Mouse (Mus musculus) limb, embryonic 11.5 days (tissue): ENCODE measurements around the gene Tbc1d16. TPM values are rescaled to one million over a fixed set of nuclear protein-coding genes. Genes with fewer than 3 reads are reported as not detected.
A peak's percentile ranks its signal among the peaks of the same experiment; 100 is the strongest.

Experiments used
- ATAC-seq: fragments of 200-750 bp; cut with Nextera tagmentation; 2 replicates; pipeline ENCODE4 v1.8.0; 2017; ENCODE audit warnings: low read depth; ENCODE audit not compliant: insufficient number of reproducible peaks, low FRiP score, low TSS enrichment
- DNase-seq: peaks from one replicate; pipeline ENCODE4 v3.0.0-alpha.2; 2015; ENCODE audit warnings: low spot score
- H3K27ac ChIP-seq: fragments of 300-500 bp; sonication (generic); replicated peaks from 2 replicates; pipeline ENCODE4 v1.5.1; 2014; ENCODE audit warnings: low read depth, mild to moderate bottlenecking, low read length
- H3K27me3 ChIP-seq: fragments of 300-500 bp; sonication (generic); 2 replicates; pipeline ENCODE4 v1.6.1; 2014; ENCODE audit warnings: mild to moderate bottlenecking, low read length, mixed read lengths; ENCODE audit not compliant: control insufficient read depth, insufficient read depth
- H3K36me3 ChIP-seq: fragments of 300-500 bp; sonication (generic); 2 replicates; pipeline ENCODE4 v1.6.1; 2014; ENCODE audit warnings: mild to moderate bottlenecking, low read length, moderate library complexity, mixed read lengths; ENCODE audit not compliant: control insufficient read depth, insufficient read depth
- H3K4me1 ChIP-seq: fragments of 300-500 bp; sonication (generic); 2 replicates; pipeline ENCODE4 v1.6.1; 2014; ENCODE audit warnings: low read length, mixed read lengths; ENCODE audit not compliant: control insufficient read depth, insufficient read depth
- H3K4me2 ChIP-seq: fragments of 300-500 bp; sonication (generic); 2 replicates; pipeline ENCODE4 v1.6.1; 2014; ENCODE audit warnings: low read depth, mild to moderate bottlenecking, moderate library complexity; ENCODE audit not compliant: severe bottlenecking
- H3K4me3 ChIP-seq: fragments of 300-500 bp; sonication (generic); 2 replicates; pipeline ENCODE4 v1.5.1; 2014; ENCODE audit warnings: low read depth, low read length
- H3K9ac ChIP-seq: fragments of 300-500 bp; sonication (generic); 2 replicates; pipeline ENCODE4 v1.6.1; 2014; ENCODE audit warnings: mild to moderate bottlenecking, low read length
- H3K9me3 ChIP-seq: fragments of 300-500 bp; sonication (generic); 2 replicates; pipeline ENCODE4 v1.6.1; 2016; ENCODE audit warnings: low read length; ENCODE audit not compliant: control insufficient read depth
- WGBS: fragments of 180-500 bp; shearing (Covaris S2); extraction: QIAGEN DNeasy Blood & Tissue Kit; methylation state at CpG from one replicate; pipeline ENCODE4 v1.1.7; 2014; 5-methylcytosine and 5-hydroxymethylcytosine counted together
- polyA plus RNA-seq: library from polyadenylated mRNA; unstranded; fragments of >200 nt; fragmentation: Nextera tagmentation; extraction: Ambion mirVana; gene quantifications from 2 replicates; pipeline ENCODE4 v1.2.1, GENCODE M21; 2014

Gene Tbc1d16
- polyA plus RNA-seq, 1 experiment from 2014 or later = 10.8 TPM

GRCm38 (mm10) chr11:119192605-119193004, 35.7 kb downstream of the Tbc1d16 start:
- ATAC-seq (no peak), DNase-seq (no peak)
- Histone ChIP-seq H3K4me3 (no peak overlapping the region), H3K27me3 (no peaks in the 10 kb centered on the region), H3K9ac (0 out of 2 replicates have a peak overlapping the region, but pooled peaks have one; percentile 12), H3K9me3 (no peaks in the 10 kb centered on the region), H3K27ac (no peak overlapping the region), H3K4me1 (peaks cover 19% of the 10 kb centered on the region), H3K4me2 (no peak overlapping the region), H3K36me3 (peaks cover under 1% of the 10 kb centered on the region)
- WGBS = 89% methylated on average over 9 of the region's 9 CpGs

- 96% methylated on average over 5 of the region's 5 CpGs for whole genome bisulfite sequencing
- Histone ChIP-seq H3K27me3 (no peaks in the 10 kb centered on the region), H3K4me3 (no peak overlapping the region), H3K27ac (no peak overlapping the region), H3K36me3 (no peaks in the 10 kb centered on the region; the same call in 1 of the 2 replicates), H3K9ac (0 out of 2 replicates have a peak overlapping the region, but pooled peaks have one; percentile 12), H3K9me3 (no peaks in the 10 kb centered on the region), H3K4me2 (no peak overlapping the region), H3K4me1 (peaks cover 22% of the 10 kb centered on the region)
- DNase-seq (no peak), ATAC-seq (no peak)
Measured at GRCm38 (mm10) chr11:119192176-119192575, 36.1 kb downstream of the Tbc1d16 start.

GRCm38 (mm10) chr11:119191606-119192081, 36.7 kb downstream of the Tbc1d16 start:
- Histone ChIP-seq H3K4me1 (peaks cover 23% of the 10 kb centered on the region), H3K9ac (no peak overlapping the region), H3K4me3 (no peak overlapping the region), H3K9me3 (no peaks in the 10 kb centered on the region), H3K36me3 (no peaks in the 10 kb centered on the region; the same call in 1 of the 2 replicates), H3K27me3 (no peaks in the 10 kb centered on the region), H3K27ac (no peak overlapping the region), H3K4me2 (no peak overlapping the region)
- 84% methylated on average over 9 of the region's 9 CpGs for WGBS
- DNase-seq (no peak), ATAC-seq (no peak)

- peaks cover 23% of the 10 kb centered on the region for H3K4me1 ChIP-seq
- ATAC-seq = peak; percentile 23
Measured at GRCm38 (mm10) chr11:119190498-119190897, 37.8 kb downstream of the Tbc1d16 start.

GRCm38 (mm10) chr11:119189319-119189718, 39.0 kb downstream of the Tbc1d16 start:
- H3K4me2 ChIP-seq = no peak overlapping the region
- no peaks in the 10 kb centered on the region for H3K9me3 ChIP-seq
- H3K4me3 ChIP-seq = no peak overlapping the region
- H3K27me3 ChIP-seq = no peaks in the 10 kb centered on the region
- H3K4me1 ChIP-seq = peaks cover 23% of the 10 kb centered on the region
- DNase-seq (no peak), ATAC-seq (no peak)
- no peak overlapping the region for H3K27ac ChIP-seq
- 68% methylated on average over 3 of the region's 3 CpGs for WGBS
- H3K9ac ChIP-seq = no peak overlapping the region
- H3K36me3 ChIP-seq = no peaks in the 10 kb centered on the region; the same call in none of the 2 replicates

More at GRCm38 (mm10) chr11:119190498-119190897, 37.8 kb downstream of the Tbc1d16 start:
- peak; percentile 79 for DNase-seq
- H3K36me3 ChIP-seq = no peaks in the 10 kb centered on the region; the same call in none of the 2 replicates
- H3K4me2 ChIP-seq = no peak overlapping the region
- no peak overlapping the region for H3K27ac ChIP-seq
- H3K27me3 ChIP-seq = no peaks in the 10 kb centered on the region
- 31% methylated on average over 8 of the region's 11 CpGs for WGBS
- H3K4me3 ChIP-seq = no peak overlapping the region
- H3K9me3 ChIP-seq = no peaks in the 10 kb centered on the region
- no peak overlapping the region for H3K9ac ChIP-seq

- Histone ChIP-seq H3K36me3 (no peaks in the 10 kb centered on the region; the same call in none of the 2 replicates), H3K9me3 (no peaks in the 10 kb centered on the region), H3K27ac (no peak overlapping the region), H3K4me2 (no peak overlapping the region), H3K27me3 (no peaks in the 10 kb centered on the region), H3K4me1 (peaks cover 23% of the 10 kb centered on the region), H3K9ac (no peak overlapping the region), H3K4me3 (no peak overlapping the region)
- WGBS = 82% methylated on average over 6 of the region's 6 CpGs
- ATAC-seq (no peak), DNase-seq (no peak)
Measured at GRCm38 (mm10) chr11:119188389-119188788, 39.9 kb downstream of the Tbc1d16 start.

GRCm38 (mm10) chr11:119187800-119188197, 40.5 kb downstream of the Tbc1d16 start:
- 54% methylated on average over 10 of the region's 10 CpGs for WGBS
- Histone ChIP-seq H3K27ac (no peak overlapping the region), H3K27me3 (no peaks in the 10 kb centered on the region), H3K4me1 (peaks cover 23% of the 10 kb centered on the region), H3K36me3 (no peaks in the 10 kb centered on the region; the same call in none of the 2 replicates), H3K4me2 (no peak overlapping the region), H3K4me3 (no peak overlapping the region), H3K9me3 (no peaks in the 10 kb centered on the region), H3K9ac (no peak overlapping the region)
- ATAC-seq (no peak), DNase-seq (no peak)

GRCm38 (mm10) chr11:119186989-119187799, 41.1 kb downstream of the Tbc1d16 start:
- no peak overlapping the region for H3K4me2 ChIP-seq
- no peak overlapping the region for H3K9ac ChIP-seq
- no peak for ATAC-seq
- H3K27ac ChIP-seq = no peak overlapping the region
- no peak overlapping the region for H3K4me3 ChIP-seq
- 51% methylated on average over 25 of the region's 25 CpGs for WGBS
- no peaks in the 10 kb centered on the region for H3K27me3 ChIP-seq
- H3K36me3 ChIP-seq = no peaks in the 10 kb centered on the region; the same call in none of the 2 replicates
- H3K9me3 ChIP-seq = no peaks in the 10 kb centered on the region
- H3K4me1 ChIP-seq = peaks cover 23% of the 10 kb centered on the region
- peak; percentile 86 for DNase-seq
